Mouse (Mus musculus) MEL (cell line): Measurements from ENCODE around the gene Fam81a. TPM values are rescaled to one million over a fixed set of nuclear protein-coding genes. Genes with fewer than 3 reads are reported as not detected.

Experiments
- DNase-seq: peaks from one replicate; pipeline ENCODE4 v3.0.0; 2011; ENCODE audit warnings: low read depth, low spot score
- H3K27ac ChIP-seq: 2 replicates; pipeline ENCODE4 v1.5.1; 2012; ENCODE audit warnings: low read depth, mild to moderate bottlenecking, control low read depth, low read length, moderate library complexity; ENCODE audit not compliant: control insufficient read depth
- H3K27me3 ChIP-seq, 2 experiments: fragments of 150-350 bp in 1 of 2; sonication (generic) in 1 of 2; 2 replicates each; pipeline ENCODE4 v1.6.1; 2012; ENCODE audit warnings: low read length in 2 of 2, mild to moderate bottlenecking in 2 of 2, improper control_type of control experiment in 1 of 2, moderate library complexity in 1 of 2; ENCODE audit not compliant: insufficient read depth in 2 of 2, control insufficient read depth in 1 of 2
- H3K36me3 ChIP-seq, 2 experiments: 2 replicates each; pipeline ENCODE4 v1.6.1; 2012 to 2014; ENCODE audit warnings: low read length in 2 of 2, improper control_type of control experiment in 1 of 2, inconsistent platforms in 1 of 2, mild to moderate bottlenecking in 1 of 2; ENCODE audit not compliant: insufficient read depth in 2 of 2, control insufficient read depth in 1 of 2
- H3K4me1 ChIP-seq, 2 experiments: fragments of 150-350 bp in 1 of 2; sonication (generic) in 1 of 2; 2 replicates each; pipeline ENCODE4 v1.6.1; 2012; ENCODE audit warnings: low read length in 2 of 2, improper control_type of control experiment in 1 of 2, mild to moderate bottlenecking in 1 of 2; ENCODE audit not compliant: insufficient read depth in 2 of 2, control insufficient read depth in 1 of 2
- H3K4me3 ChIP-seq, 2 experiments: fragments of 150-350 bp in 1 of 2; sonication (generic) in 1 of 2; 2 replicates each; pipeline ENCODE4 v1.5.1; 2012; ENCODE audit warnings: low read depth in 2 of 2, low read length in 2 of 2, mild to moderate bottlenecking in 2 of 2, moderate library complexity in 2 of 2, control low read depth in 1 of 2, improper control_type of control experiment in 1 of 2; ENCODE audit not compliant: control insufficient read depth in 1 of 2, insufficient read depth in 1 of 2
- H3K79me2 ChIP-seq: 2 replicates; pipeline ENCODE4 v1.6.1; 2012; ENCODE audit warnings: mild to moderate bottlenecking, low read length, moderate library complexity; ENCODE audit not compliant: control insufficient read depth, poor library complexity, insufficient read depth
- H3K9ac ChIP-seq: 2 replicates; pipeline ENCODE4 v1.6.1; 2012; ENCODE audit warnings: low read depth, mild to moderate bottlenecking, control low read depth, low read length, moderate library complexity; ENCODE audit not compliant: control insufficient read depth, poor library complexity, severe bottlenecking
- H3K9me3 ChIP-seq: fragments of 150-350 bp; sonication (generic); replicated peaks from 2 replicates; pipeline ENCODE4 v1.6.1; 2012; ENCODE audit warnings: mild to moderate bottlenecking, low read length, improper control_type of control experiment, moderate library complexity; ENCODE audit not compliant: insufficient read depth
- BHLHE40 ChIP-seq: IDR thresholded peaks from 2 replicates; pipeline ENCODE4 v1.6.1; 2012; ENCODE audit warnings: low read depth, mild to moderate bottlenecking, inconsistent platforms, low read length, improper control_type of control experiment, borderline replicate concordance
- CHD2 ChIP-seq: IDR thresholded peaks from 2 replicates; pipeline ENCODE4 v1.6.1; 2011; ENCODE audit warnings: low read length, improper control_type of control experiment
- ELF1 ChIP-seq: IDR thresholded peaks from 2 replicates; pipeline ENCODE4 v1.6.1; 2014; ENCODE audit warnings: low read depth, mild to moderate bottlenecking, inconsistent platforms, low read length, improper control_type of control experiment, moderate library complexity
- EP300 ChIP-seq, 2 experiments: IDR thresholded peaks; 2 replicates each; pipeline ENCODE4 v1.6.1; 2011; ENCODE audit warnings: improper control_type of control experiment in 2 of 2, low read length in 2 of 2, low read depth in 1 of 2, mild to moderate bottlenecking in 1 of 2
- HCFC1 ChIP-seq: IDR thresholded peaks from 2 replicates; pipeline ENCODE4 v1.6.1; 2012; ENCODE audit warnings: low read depth, mild to moderate bottlenecking, inconsistent platforms, low read length, improper control_type of control experiment, moderate library complexity
- KAT2A ChIP-seq: conservative IDR thresholded peaks from 2 replicates; pipeline ENCODE4 v1.6.1; 2012; ENCODE audit warnings: low read depth, low read length, improper control_type of control experiment, inconsistent platforms
- MAFK ChIP-seq: IDR thresholded peaks from 2 replicates; pipeline ENCODE4 v1.6.1; 2011; ENCODE audit warnings: low read depth, mild to moderate bottlenecking, low read length, improper control_type of control experiment, borderline replicate concordance
- MAX ChIP-seq: IDR thresholded peaks from 2 replicates; pipeline ENCODE4 v1.6.1; 2011; ENCODE audit warnings: low read length, improper control_type of control experiment
- MEF2A ChIP-seq: IDR thresholded peaks from 2 replicates; pipeline ENCODE4 v1.6.1; 2014; ENCODE audit warnings: low read depth, mild to moderate bottlenecking, inconsistent platforms, low read length, improper control_type of control experiment; ENCODE audit not compliant: poor library complexity, insufficient replicate concordance, severe bottlenecking; ENCODE audit errors: extremely low read depth
- POLR2A ChIP-seq, 2 experiments: IDR thresholded peaks; 2 replicates each; pipeline ENCODE4 v1.6.1; 2011 to 2012; ENCODE audit warnings: low read length in 2 of 2, mild to moderate bottlenecking in 2 of 2, control low read depth in 1 of 2, improper control_type of control experiment in 1 of 2, low read depth in 1 of 2, moderate library complexity in 1 of 2; ENCODE audit not compliant: control insufficient read depth in 1 of 2, insufficient read depth in 1 of 2, poor library complexity in 1 of 2
- POLR2AphosphoS2 ChIP-seq: IDR thresholded peaks from 2 replicates; pipeline ENCODE4 v1.6.1; 2011; ENCODE audit warnings: low read length, improper control_type of control experiment
- RCOR1 ChIP-seq: IDR thresholded peaks from 2 replicates; pipeline ENCODE4 v1.6.1; 2012; ENCODE audit warnings: low read depth, mild to moderate bottlenecking, inconsistent platforms, low read length, improper control_type of control experiment
- SIN3A ChIP-seq: IDR thresholded peaks from 2 replicates; pipeline ENCODE4 v1.6.1; 2012; ENCODE audit warnings: low read length, improper control_type of control experiment, inconsistent platforms
- TAL1 ChIP-seq: IDR thresholded peaks from 2 replicates; pipeline ENCODE4 v1.6.1; 2012; ENCODE audit warnings: mild to moderate bottlenecking, inconsistent platforms, low read length, moderate library complexity, mixed read lengths
- TCF12 ChIP-seq: IDR thresholded peaks from 2 replicates; pipeline ENCODE4 v1.6.1; 2014; ENCODE audit warnings: low read depth, mild to moderate bottlenecking, inconsistent platforms, low read length, improper control_type of control experiment, moderate library complexity
- UBTF ChIP-seq: IDR thresholded peaks from 2 replicates; pipeline ENCODE4 v1.6.1; 2012; ENCODE audit warnings: low read depth, mild to moderate bottlenecking, inconsistent platforms, low read length, improper control_type of control experiment, moderate library complexity, borderline replicate concordance; ENCODE audit not compliant: insufficient read depth
- USF1 ChIP-seq: IDR thresholded peaks from 2 replicates; pipeline ENCODE4 v1.6.1; 2014; ENCODE audit warnings: low read depth, mild to moderate bottlenecking, inconsistent platforms, low read length, improper control_type of control experiment, moderate library complexity
- USF2 ChIP-seq, 2 experiments: IDR thresholded peaks; 2 replicates each; pipeline ENCODE4 v1.6.1; 2011 to 2012; ENCODE audit warnings: improper control_type of control experiment in 2 of 2, low read length in 2 of 2, borderline replicate concordance in 1 of 2, inconsistent platforms in 1 of 2, low read depth in 1 of 2, mild to moderate bottlenecking in 1 of 2; ENCODE audit not compliant: insufficient read depth in 1 of 2
- ZKSCAN1 ChIP-seq: IDR thresholded peaks from 2 replicates; pipeline ENCODE4 v1.6.1; 2012; ENCODE audit warnings: low read depth, mild to moderate bottlenecking, inconsistent platforms, low read length, improper control_type of control experiment, moderate library complexity
- ZMIZ1 ChIP-seq: IDR thresholded peaks from 2 replicates; pipeline ENCODE4 v1.6.1; 2012; ENCODE audit warnings: low read depth, mild to moderate bottlenecking, inconsistent platforms, low read length, improper control_type of control experiment, moderate library complexity
- ZNF384 ChIP-seq: IDR thresholded peaks from 2 replicates; pipeline ENCODE4 v1.6.1; 2012; ENCODE audit warnings: low read depth, mild to moderate bottlenecking, inconsistent platforms, low read length, improper control_type of control experiment
- polyA plus RNA-seq, 2 experiments: library from polyadenylated mRNA; stranded (reverse) in 1 of 2; unstranded in 1 of 2; fragments of >175 nt in 1 of 2; fragments of >200 nt in 1 of 2; gene quantifications; 2 replicates each; pipeline versions ENCODE4 v1.2.1 to v1.2.4; 2012; ENCODE audit warnings: low replicate concordance in 2 of 2, low read depth in 1 of 2; ENCODE audit not compliant: insufficient read length in 2 of 2, insufficient read depth in 1 of 2, missing spikeins in 1 of 2
- total RNA-seq: library from RNA; depleted of rRNA; stranded (reverse); fragments of 300-350 nt; gene quantifications from 2 replicates; pipeline ENCODE4 v1.2.3, GENCODE M21; 2012

Gene Fam81a
- total and polyA plus RNA-seq, 3 experiments: not detected

- Histone ChIP-seq H3K4me1 (no peaks in the 10 kb centered on the region), H3K79me2 (no peaks in the 10 kb centered on the region), H3K4me3 (no peak overlapping the region), H3K36me3 (no peaks in the 10 kb centered on the region), H3K9me3 (no peaks in the 10 kb centered on the region), H3K27ac (no peak overlapping the region), H3K9ac (no peak overlapping the region), H3K27me3 (no peaks in the 10 kb centered on the region; a peak in 1 of 4 replicates)
- TF ChIP-seq BHLHE40 (no peak), CHD2 (no peak), EP300 (IDR thresholded peaks at IDR 0.05; ENCODE audit: low read depth in 1 of 2, low read length in 2 of 2) (no peak), HCFC1 (no peak), USF2 (IDR thresholded peaks at IDR 0.05; ENCODE audit: borderline replicate concordance in 1 of 2, insufficient read depth in 1 of 2, low read depth in 1 of 2, low read length in 2 of 2) (no peak), MAFK (no peak), SIN3A (no peak), MAX (no peak), ZMIZ1 (no peak), USF1 (no peak), POLR2AphosphoS2 (no peak), POLR2A (IDR thresholded peaks at IDR 0.05; ENCODE audit: control insufficient read depth in 1 of 2, insufficient read depth in 1 of 2, low read depth in 1 of 2, low read length in 2 of 2, poor library complexity in 1 of 2) (no peak), ELF1 (no peak), ZNF384 (no peak), ZKSCAN1 (no peak), TCF12 (no peak), UBTF (no peak), KAT2A (no peak), RCOR1 (no peak), MEF2A (no peak)
- no peak for DNase-seq
Measured at GRCm38 (mm10) chr9:70053411-70053810, 88.9 kb downstream of the Fam81a start.

DNA sequence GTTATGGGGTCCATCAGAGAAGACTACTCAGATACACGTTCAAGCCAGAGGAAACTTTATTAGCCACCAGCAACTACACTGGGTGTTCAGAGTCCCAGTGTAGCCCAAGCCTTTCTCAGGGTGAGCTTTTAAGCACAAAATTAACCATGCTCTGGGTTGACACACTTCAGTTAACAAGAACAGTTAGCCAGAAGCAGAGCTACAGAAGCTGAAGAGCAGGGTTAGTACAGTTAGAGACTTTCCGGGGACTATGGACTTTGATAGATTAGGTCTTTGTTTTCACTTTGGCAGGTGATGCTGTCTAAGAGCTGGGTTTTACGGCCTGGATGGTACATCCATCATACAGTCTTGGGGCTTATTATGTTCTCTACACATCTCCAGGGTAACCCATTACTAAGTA is 89.6 kb downstream of the Fam81a start:
- Histone ChIP-seq H3K36me3 (no peaks in the 10 kb centered on the region), H3K4me1 (no peaks in the 10 kb centered on the region), H3K9me3 (no peaks in the 10 kb centered on the region), H3K79me2 (no peaks in the 10 kb centered on the region), H3K4me3 (no peak overlapping the region), H3K27me3 (no peaks in the 10 kb centered on the region; a peak in 1 of 4 replicates), H3K27ac (no peak overlapping the region), H3K9ac (no peak overlapping the region)
- TF ChIP-seq MAX (no peak), TAL1 (no peak)
- DNase-seq: no peak
